ENCODE assay signal across 14 mouse cellular contexts in genomic region chr6:143482868-143483267, GRCm38 (mm10).
"Had no signal": no experiment of that assay in that cellular context is flagged by ENCODE, and none has a peak within 500 bp of the region (broad histone marks: within the 10 kb centered on the region; RNA-seq: fewer than 3 reads in every experiment).

No protein-coding gene starts in this region.

- H3K27me3 ChIP-seq: neural tube, embryonic 13.5 days; neural tube, embryonic 15.5 days; stomach, embryonic 15.5 days had no signal

- H3K9ac ChIP-seq: neural tube, embryonic 13.5 days; neural tube, embryonic 15.5 days; stomach, embryonic 15.5 days had no signal

- H3K36me3 ChIP-seq: neural tube, embryonic 13.5 days; neural tube, embryonic 15.5 days; stomach, embryonic 15.5 days had no signal

- DNase-seq: retina, postnatal 1 day; right cerebral cortex, adult 18-20 months; right cerebral cortex, postnatal 14 days; right cerebral cortex, postnatal 25 days; right cerebral cortex, postnatal 4 days; spleen, adult 18-20 months; thymus, adult 18-20 months; thymus, adult 2 months; thymus, postnatal 14 days; thymus, postnatal 36 days had no signal

- H3K4me3 ChIP-seq: neural tube, embryonic 13.5 days; neural tube, embryonic 15.5 days; stomach, embryonic 15.5 days had no signal

- H3K27ac ChIP-seq: neural tube, embryonic 13.5 days; neural tube, embryonic 15.5 days; stomach, embryonic 15.5 days; stomach, postnatal 0 days had no signal

- H3K4me1 ChIP-seq: neural tube, embryonic 13.5 days; neural tube, embryonic 15.5 days; stomach, embryonic 15.5 days had no signal
